ENCODE assay signal across 8 mouse cellular contexts in genomic region chr8:94036541-94036940, GRCm38 (mm10). TPM values are rescaled to one million over a fixed set of nuclear protein-coding genes. Genes with fewer than 3 reads are reported as not detected.
DNase-seq lines count a peak whose midpoint lies in the region; ATAC-seq and TF ChIP-seq lines count a peak whose summit lies in the region.
"Not testable (repeated sequence)": the region's sequence is repeated elsewhere in the genome, so short reads cannot be mapped to it uniquely, and the experiment has no call there.

No protein-coding gene starts in this region.

- not testable (repeated sequence) for TF ChIP-seq CTCF in thymus, adult 2 months (IDR thresholded peaks at IDR 0.05; ENCODE audit: borderline replicate concordance, control insufficient read depth, extremely low read depth, insufficient read depth, low read length, poor library complexity)

- H3K4me3 ChIP-seq in forebrain, embryonic 14.5 days (ENCODE audit: low read depth, low read length) = peak overlapping the region; percentile 85
- H3K4me3 ChIP-seq in lung, embryonic 16.5 days (ENCODE audit: low read length) = peak overlapping the region; percentile 76
- H3K4me3 ChIP-seq in thymus, adult 2 months (ENCODE audit: control insufficient read depth, insufficient read depth, low read length) = peak overlapping the region; percentile 77

- not testable (repeated sequence) for H3K9me3 ChIP-seq in forebrain, embryonic 14.5 days (replicated peaks; ENCODE audit: control insufficient read depth, low read length); lung, embryonic 16.5 days (ENCODE audit: control insufficient read depth, low read length)

- H3K4me2 ChIP-seq in forebrain, embryonic 14.5 days (ENCODE audit: low read length) = peak overlapping the region; percentile 85
- peak overlapping the region; percentile 83 for H3K4me2 ChIP-seq in lung, embryonic 16.5 days (ENCODE audit: low read depth, low read length)

- WGBS in forebrain, embryonic 14.5 days = 0% methylated on average over 20 of the region's 32 CpGs
- under 1% methylated on average over 22 of the region's 32 CpGs for WGBS in lung, embryonic 16.5 days
- under 1% methylated on average over 26 of the region's 32 CpGs for WGBS in thymus, adult 2 months

- not testable (repeated sequence) for TF ChIP-seq POLR2A in thymus, adult 2 months (IDR thresholded peaks at IDR 0.05; ENCODE audit: control insufficient read depth, extremely low read depth, insufficient read depth, low read length, poor library complexity)

- not testable (repeated sequence) for H3K27me3 ChIP-seq in forebrain, embryonic 14.5 days (replicated peaks; ENCODE audit: control insufficient read depth, insufficient read depth, low read length); lung, embryonic 16.5 days (ENCODE audit: control insufficient read depth, insufficient read depth, low read depth, low read length); thymus, adult 2 months (ENCODE audit: control insufficient read depth, insufficient read depth, low read length)

- H3K4me1 ChIP-seq in forebrain, embryonic 14.5 days (ENCODE audit: control insufficient read depth, insufficient read depth, low read length) = peaks cover 18% of the 10 kb centered on the region
- H3K4me1 ChIP-seq in lung, embryonic 16.5 days (replicated peaks; ENCODE audit: control insufficient read depth, insufficient read depth, low read length) = peaks cover 15% of the 10 kb centered on the region
- not testable (repeated sequence) for H3K4me1 ChIP-seq in thymus, adult 2 months (replicated peaks; ENCODE audit: control insufficient read depth, insufficient read depth, low read length)

- DNase-seq in ES-CJ7 (ENCODE audit: low read depth, low spot score) = peak; percentile 79
- peak; percentile 57 for DNase-seq in cerebellum, adult 11 months
- peak; percentile 83 for DNase-seq in forebrain, embryonic 14.5 days (ENCODE audit: low spot score)
- DNase-seq in heart, postnatal 4 days = peak; percentile 75
- peak; percentile 74 for DNase-seq in layer of hippocampus, adult 9-11 months
- peak; percentile 24 for DNase-seq in ovary, postnatal 10 days (ENCODE audit: low spot score)
- DNase-seq in thymus, adult 2 months = peak; percentile 60

- peak; percentile 88 for ATAC-seq in forebrain, embryonic 14.5 days
- ATAC-seq in lung, embryonic 16.5 days (ENCODE audit: low read depth) = peak; percentile 89

- peak overlapping the region; percentile 48; the same call in 1 of the 2 replicates for H3K27ac ChIP-seq in forebrain, embryonic 14.5 days (ENCODE audit: low read depth, low read length)
- H3K27ac ChIP-seq in lung, embryonic 16.5 days (ENCODE audit: low read length) = peak overlapping the region; percentile 68
- H3K27ac ChIP-seq in thymus, adult 2 months (ENCODE audit: control insufficient read depth, insufficient read depth, low read length) = peak overlapping the region; percentile 39; the same call in 1 of the 2 replicates

- peaks cover 12% of the 10 kb centered on the region; the same call in 1 of the 2 replicates for H3K36me3 ChIP-seq in forebrain, embryonic 14.5 days (ENCODE audit: control insufficient read depth, insufficient read depth, low read length)
- not testable (repeated sequence) for H3K36me3 ChIP-seq in lung, embryonic 16.5 days (ENCODE audit: control insufficient read depth, insufficient read depth, low read length); thymus, adult 2 months (ENCODE audit: control insufficient read depth, insufficient read depth, low read length)

- peak overlapping the region; percentile 77 for H3K9ac ChIP-seq in forebrain, embryonic 14.5 days (ENCODE audit: low read length)
- peak overlapping the region; percentile 79 for H3K9ac ChIP-seq in lung, embryonic 16.5 days (ENCODE audit: low read length)

RNA-seq across cellular contexts. Expression of gene Nudt21, which starts 0.3 kb away (rescaled TPM):
- polyA plus RNA-seq in forebrain, embryonic 14.5 days (2014; fragmentation: Nextera tagmentation; extraction: Ambion mirVana) = 165 and 171 TPM in 2 replicates
- total RNA-seq in heart, postnatal 4 days (2021) = 10 to 100 TPM; 55.0 to 56.1 TPM
- 97.5 and 104 TPM in 2 replicates for polyA plus RNA-seq in lung, embryonic 16.5 days (2015; fragmentation: Nextera tagmentation; extraction: Ambion mirVana)
- polyA plus RNA-seq in thymus, adult 2 months (2012; rRNA removed) = 67.4 and 98.3 TPM in 2 replicates

RNA-seq across cellular contexts. Expression of gene Ogfod1, which starts 0.5 kb away (rescaled TPM):
- 9.8 and 13.4 TPM in 2 replicates for polyA plus RNA-seq in forebrain, embryonic 14.5 days (2014; fragmentation: Nextera tagmentation; extraction: Ambion mirVana)
- total RNA-seq in heart, postnatal 4 days (2021) = 10 to 100 TPM; 18.1 to 20.4 TPM
- polyA plus RNA-seq in lung, embryonic 16.5 days (2015; fragmentation: Nextera tagmentation; extraction: Ambion mirVana) = 10.7 and 12.0 TPM in 2 replicates
- 8.8 and 9.0 TPM in 2 replicates for polyA plus RNA-seq in thymus, adult 2 months (2012; rRNA removed)

RNA-seq across cellular contexts. Expression of gene Amfr, which starts 23.9 kb away (rescaled TPM):
- polyA plus RNA-seq in forebrain, embryonic 14.5 days (2014; fragmentation: Nextera tagmentation; extraction: Ambion mirVana) = 55.8 and 60.2 TPM in 2 replicates
- 100 to 1,000 TPM; 134 to 137 TPM for total RNA-seq in heart, postnatal 4 days (2021)
- 31.0 and 35.0 TPM in 2 replicates for polyA plus RNA-seq in lung, embryonic 16.5 days (2015; fragmentation: Nextera tagmentation; extraction: Ambion mirVana)
- polyA plus RNA-seq in thymus, adult 2 months (2012; rRNA removed) = 101 and 112 TPM in 2 replicates

Comparison
In these comparisons a context has a peak if more than half of its experiments do, and no peak if none do; other contexts are left out.
1. Peak in every context shown above with its lines: DNase-seq, ATAC-seq, H3K4me3 ChIP-seq and H3K27ac ChIP-seq.
2. DNase-seq: peak in every context shown above with its lines; median percentile 83 in forebrain, embryonic 14.5 days; 79 in ES-CJ7; 75 in heart, postnatal 4 days; 74 in layer of hippocampus, adult 9-11 months; 60 in thymus, adult 2 months; 57 in cerebellum, adult 11 months; 24 in ovary, postnatal 10 days.